Mouse (Mus musculus): Measurements from ENCODE around the gene Ptgis.

Ptgis gene

DNA sequence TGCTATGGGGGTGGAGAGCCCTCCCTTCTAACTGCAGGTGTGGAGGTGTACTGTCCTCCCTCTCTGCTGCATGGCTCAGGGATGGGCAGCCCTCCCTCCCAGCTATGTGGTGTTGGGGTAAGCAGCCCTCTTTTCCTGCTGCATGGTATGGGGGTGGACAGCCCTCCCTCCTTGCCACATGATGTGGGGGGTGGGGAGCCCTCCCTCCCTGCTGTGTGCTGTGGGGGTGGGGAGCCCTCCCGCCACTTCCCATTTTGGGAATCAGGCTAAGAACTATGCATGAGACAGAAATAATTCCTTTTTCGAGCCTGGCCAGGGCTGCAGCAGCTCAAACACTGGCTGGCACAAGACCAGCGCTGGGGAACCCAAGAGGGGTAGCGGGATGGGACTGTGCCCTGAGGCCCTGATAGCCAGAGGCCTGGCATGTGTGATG lies 84.8 kb downstream of the Ptgis start:
- peak; percentile 54 to 76 for DNase-seq (ENCODE audit: low spot score in 2 of 2)

DNA sequence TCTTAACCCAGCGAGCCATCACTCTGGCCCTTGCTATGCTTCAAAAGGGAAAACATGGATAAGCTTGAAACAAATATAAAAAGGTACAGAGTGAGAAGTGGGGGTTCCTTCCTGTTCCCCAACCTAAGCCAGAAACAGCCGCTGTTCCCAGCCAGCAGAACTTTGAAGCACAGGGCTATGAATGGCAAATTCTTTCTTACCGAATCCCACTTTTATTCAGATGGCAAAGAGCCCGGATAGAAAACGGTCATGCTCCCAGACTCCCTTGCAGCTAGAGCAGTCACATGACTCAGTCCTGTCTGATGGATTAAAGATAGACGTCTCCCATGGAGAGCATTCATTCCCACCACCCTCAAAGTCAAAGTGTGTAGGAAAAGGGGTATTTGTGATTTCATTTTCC lies 89.5 kb downstream of the Ptgis start:
- DNase-seq (ENCODE audit: low spot score in 2 of 2): no peak

DNA sequence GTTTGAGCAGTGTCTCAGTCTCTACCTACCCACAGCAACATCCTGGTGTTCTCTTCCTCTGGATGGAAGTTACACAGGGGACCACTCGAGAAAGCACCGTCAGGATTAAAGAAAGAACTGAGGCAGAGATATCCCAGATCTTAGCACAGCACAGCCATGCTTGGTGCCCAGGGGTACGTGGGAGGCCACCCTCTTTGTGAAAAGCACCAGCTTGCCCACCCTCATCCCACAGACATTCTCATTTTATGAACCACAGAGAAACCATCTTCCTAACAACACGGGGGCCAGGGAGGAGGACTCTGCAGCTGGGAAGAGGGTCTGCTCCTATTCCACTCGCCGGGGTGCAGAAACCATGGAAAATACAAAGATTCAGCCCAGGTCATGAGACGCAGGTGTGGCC lies 90.3 kb downstream of the Ptgis start:
- no peak for DNase-seq (ENCODE audit: low spot score in 2 of 2)

GRCm38 (mm10) chr2:167149035-167149434 lies 91.4 kb downstream of the Ptgis start:
- no peak for DNase-seq (ENCODE audit: low spot score in 2 of 2)

GRCm38 (mm10) chr2:167147708-167148107 lies 92.7 kb downstream of the Ptgis start:
- no peak for DNase-seq (ENCODE audit: low spot score in 2 of 2)

DNA sequence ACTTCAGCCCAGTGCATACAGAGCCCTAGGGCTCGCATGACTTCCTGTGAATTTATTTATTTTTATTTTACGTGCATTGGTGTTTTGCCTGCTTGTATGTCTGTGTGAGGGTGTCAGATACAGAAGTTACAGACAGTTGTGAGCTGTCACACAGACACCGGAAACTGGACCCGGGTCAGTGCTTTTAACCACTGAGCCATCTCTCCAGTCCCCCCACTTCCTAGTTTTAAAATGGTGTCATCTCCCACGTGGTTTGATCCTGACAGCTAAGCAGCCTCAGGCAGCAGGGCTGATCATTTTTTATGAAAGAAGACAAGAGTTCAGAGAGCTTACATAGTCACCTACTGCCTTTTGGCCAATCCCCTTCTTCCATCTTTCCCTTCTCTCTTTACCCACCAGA lies 94.5 kb downstream of the Ptgis start:
- DNase-seq (ENCODE audit: low spot score in 2 of 2): no peak

- DNase-seq (ENCODE audit: low spot score in 2 of 2): peak; percentile 62 to 84
Observed at GRCm38 (mm10) chr2:167144439-167145307, 95.7 kb downstream of the Ptgis start.

GRCm38 (mm10) chr2:167143914-167144313 lies 96.5 kb downstream of the Ptgis start:
- no peak for DNase-seq (ENCODE audit: low spot score in 2 of 2)

- no peak for DNase-seq (ENCODE audit: low spot score in 2 of 2)
Observed at GRCm38 (mm10) chr2:167142282-167142681, 98.1 kb downstream of the Ptgis start.

- DNase-seq (ENCODE audit: low spot score in 2 of 2): no peak
Observed at GRCm38 (mm10) chr2:167141810-167142209, 98.6 kb downstream of the Ptgis start.

All from left cerebral cortex, adult 9 months (tissue).